ENCODE assay signal across 8 mouse cellular contexts in genomic region chr6:129476404-129477126, GRCm38 (mm10). TPM values are rescaled to one million over a fixed set of nuclear protein-coding genes. Genes with fewer than 3 reads are reported as not detected.
DNase-seq lines count a peak whose midpoint lies in the region; ATAC-seq lines count a peak whose summit lies in the region.

No protein-coding gene starts in this region.

- H3K27ac ChIP-seq in midbrain, embryonic 14.5 days (replicated peaks; ENCODE audit: low read depth, low read length), result no peak overlapping the region
- H3K27ac ChIP-seq in midbrain, embryonic 15.5 days, result no peak overlapping the region

- no peaks in the 10 kb centered on the region for H3K36me3 ChIP-seq in midbrain, embryonic 14.5 days (ENCODE audit: control insufficient read depth, insufficient read depth, low read length)
- no peaks in the 10 kb centered on the region for H3K36me3 ChIP-seq in midbrain, embryonic 15.5 days (replicated peaks)

- H3K9ac ChIP-seq in midbrain, embryonic 14.5 days (replicated peaks; ENCODE audit: low read length), result no peak overlapping the region
- H3K9ac ChIP-seq in midbrain, embryonic 15.5 days, result no peak overlapping the region

- no peak for ATAC-seq in midbrain, embryonic 14.5 days (ENCODE audit: low FRiP score, low TSS enrichment)
- ATAC-seq in midbrain, embryonic 15.5 days (replicated peaks), result no peak

- WGBS in midbrain, embryonic 14.5 days, result 37% methylated on average over 13 of the region's 13 CpGs
- 36% methylated on average over 13 of the region's 13 CpGs for WGBS in midbrain, embryonic 15.5 days

- no peak overlapping the region for H3K4me2 ChIP-seq in midbrain, embryonic 14.5 days (ENCODE audit: low read length)
- H3K4me2 ChIP-seq in midbrain, embryonic 15.5 days, result no peak overlapping the region

- no peaks in the 10 kb centered on the region for H3K9me3 ChIP-seq in midbrain, embryonic 14.5 days (ENCODE audit: control insufficient read depth, low read length)
- H3K9me3 ChIP-seq in midbrain, embryonic 15.5 days, result no peaks in the 10 kb centered on the region

- DNase-seq in cerebellum, adult 9-10 months, result peak; percentile 13
- no peak for DNase-seq in cerebellum, postnatal 4 days (ENCODE audit: low spot score in 2 of 2)
- DNase-seq in midbrain, embryonic 14.5 days, result peak; percentile 53
- DNase-seq in forelimb bud, embryonic 11.5 days (ENCODE audit: low read depth, low spot score), result peak; percentile 25
- DNase-seq in layer of hippocampus, adult 9-11 months, result peak; percentile 24
- no peak for DNase-seq in urinary bladder, postnatal 25 days (ENCODE audit: low spot score)
- DNase-seq in ovary, postnatal 10 days (ENCODE audit: low spot score), result no peak

- no peak overlapping the region for H3K4me3 ChIP-seq in midbrain, embryonic 14.5 days (replicated peaks; ENCODE audit: low read depth, low read length)
- H3K4me3 ChIP-seq in midbrain, embryonic 15.5 days, result no peak overlapping the region

- H3K27me3 ChIP-seq in midbrain, embryonic 14.5 days (ENCODE audit: control insufficient read depth, insufficient read depth, low read length), result no peaks in the 10 kb centered on the region
- no peaks in the 10 kb centered on the region for H3K27me3 ChIP-seq in midbrain, embryonic 15.5 days (replicated peaks)

- no peaks in the 10 kb centered on the region for H3K4me1 ChIP-seq in midbrain, embryonic 14.5 days (ENCODE audit: control insufficient read depth, insufficient read depth, low read length)
- H3K4me1 ChIP-seq in midbrain, embryonic 15.5 days, result peaks cover 6% of the 10 kb centered on the region

RNA-seq across cellular contexts. Expression of gene Clec1a, which starts 24.8 kb away (rescaled TPM):
- 1.9 and 2.1 TPM in 2 replicates for polyA plus RNA-seq in midbrain, embryonic 14.5 days (2014; fragmentation: Nextera tagmentation; extraction: Ambion mirVana)
- polyA plus RNA-seq in midbrain, embryonic 15.5 days (2015; fragmentation: Nextera tagmentation; extraction: Ambion mirVana), result 1.6 TPM in 2 replicates

RNA-seq across cellular contexts. Expression of gene Olr1, which starts 30.4 kb away (rescaled TPM):
- polyA plus RNA-seq in midbrain, embryonic 14.5 days (2014; fragmentation: Nextera tagmentation; extraction: Ambion mirVana), result not detected in 2 replicates
- not detected in 2 replicates for polyA plus RNA-seq in midbrain, embryonic 15.5 days (2015; fragmentation: Nextera tagmentation; extraction: Ambion mirVana)

RNA-seq across cellular contexts. Expression of gene Tmem52b, which starts 35.8 kb away (rescaled TPM):
- not detected in 2 replicates for polyA plus RNA-seq in midbrain, embryonic 14.5 days (2014; fragmentation: Nextera tagmentation; extraction: Ambion mirVana)
- 0.32 TPM in 1 of 2 replicates, not detected in the other for polyA plus RNA-seq in midbrain, embryonic 15.5 days (2015; fragmentation: Nextera tagmentation; extraction: Ambion mirVana)

RNA-seq across cellular contexts. Expression of gene Gabarapl1, which starts 56.4 kb away (rescaled TPM):
- 72.0 and 102 TPM in 2 replicates for polyA plus RNA-seq in midbrain, embryonic 14.5 days (2014; fragmentation: Nextera tagmentation; extraction: Ambion mirVana)
- polyA plus RNA-seq in midbrain, embryonic 15.5 days (2015; fragmentation: Nextera tagmentation; extraction: Ambion mirVana), result 201 TPM in 2 replicates

Comparison
In these comparisons a context has a peak if more than half of its experiments do, and no peak if none do; other contexts are left out.
1. DNase-seq: peak in cerebellum, adult 9-10 months (single experiment), midbrain, embryonic 14.5 days (single experiment), forelimb bud, embryonic 11.5 days (single experiment) and layer of hippocampus, adult 9-11 months (single experiment); none in cerebellum, postnatal 4 days (0 of 2), urinary bladder, postnatal 25 days (single experiment) and ovary, postnatal 10 days (single experiment).